Mouse (Mus musculus) adrenal gland, postnatal 36 days (tissue): ENCODE measurements around the gene Faim. TPM values are rescaled to one million over a fixed set of nuclear protein-coding genes. Genes with fewer than 3 reads are reported as not detected.
A peak's percentile ranks its signal among the peaks of the same experiment; 100 is the strongest.

Experiments used
- DNase-seq, 2 experiments: peaks; one replicate each; pipeline ENCODE4 v3.0.0; 2021; ENCODE audit warnings: mixed read lengths in 1 of 2
- long read RNA-seq, 2 experiments: library from polyadenylated mRNA; stranded (forward); transcript quantifications; one replicate each; pipeline ENCODE4 v2.0.0; 2021; ENCODE audit warnings: borderline sequencing depth in 2 of 2
- total RNA-seq, 2 experiments: library from RNA; stranded (reverse); gene quantifications; 2 replicates each; pipeline ENCODE4 v1.2.3; 2021

The Faim gene
- total RNA-seq, result 10 to 100 TPM; 18.3 to 24.9 TPM
- long read RNA-seq, experiment 1, transcript Faim-201 (5 exons, 1,019 nt), result major isoform, 58 of 61 reads
- long read RNA-seq, experiment 1, partial matches to known transcripts, result 2 of 61 reads
- long read RNA-seq, experiment 1, other reads (novel, unspliced or antisense), result 1 of 61 reads
- long read RNA-seq, experiment 2, full-length matches to known transcripts, result 16 of 17 reads
- long read RNA-seq, experiment 2, partial matches to known transcripts, result 0 of 17 reads
- long read RNA-seq, experiment 2, other reads (novel, unspliced or antisense), result 1 of 17 reads

GRCm38 (mm10) chr9:98985800-98986475 lies at the start of gene Faim:
Gene Faim (plus strand): TSS chr9:98986373.
- DNase-seq, result peak; percentile 100

- peak; percentile 13 to 32 for DNase-seq
Observed at GRCm38 (mm10) chr9:98939290-98939689, 46.9 kb upstream of the Faim start.

- peak; percentile 7 to 13 for DNase-seq
Observed at GRCm38 (mm10) chr9:98952171-98953050, 33.8 kb upstream of the Faim start.

- DNase-seq, result no peak
Observed at GRCm38 (mm10) chr9:98953291-98953690, 32.9 kb upstream of the Faim start.

- DNase-seq, result no peak
Observed at GRCm38 (mm10) chr9:98953830-98954229, 32.3 kb upstream of the Faim start.

GRCm38 (mm10) chr9:98954391-98955102 lies 31.6 kb upstream of the Faim start:
- peak; percentile 14 to 27 for DNase-seq

GRCm38 (mm10) chr9:98955103-98955715 lies 31.0 kb upstream of the Faim start, which contains the start of gene Foxl2:
Gene Foxl2 (plus strand): TSS chr9:98955288.
- peak; percentile 41 to 48 for DNase-seq

- DNase-seq, result peak; percentile 31 to 54
Observed at GRCm38 (mm10) chr9:98955716-98956224, 30.4 kb upstream of the Faim start.

GRCm38 (mm10) chr9:98956591-98957381 lies 29.4 kb upstream of the Faim start:
- peak; percentile 36 to 51 for DNase-seq

GRCm38 (mm10) chr9:98957751-98958351 lies 28.3 kb upstream of the Faim start:
- no peak for DNase-seq

GRCm38 (mm10) chr9:98958628-98959027 lies 27.5 kb upstream of the Faim start:
- no peak for DNase-seq

GRCm38 (mm10) chr9:98959851-98960250 lies 26.3 kb upstream of the Faim start:
- no peak for DNase-seq

- no peak for DNase-seq
Observed at GRCm38 (mm10) chr9:98960348-98960747, 25.8 kb upstream of the Faim start.

GRCm38 (mm10) chr9:98961591-98962477 lies 24.3 kb upstream of the Faim start:
- DNase-seq, result no peak

GRCm38 (mm10) chr9:98962478-98963142 lies 23.6 kb upstream of the Faim start:
- no peak for DNase-seq

GRCm38 (mm10) chr9:98963661-98964060 lies 22.5 kb upstream of the Faim start:
- DNase-seq, result no peak

GRCm38 (mm10) chr9:98965084-98965483 lies 21.1 kb upstream of the Faim start:
- DNase-seq, result peak; percentile 68 to 76

GRCm38 (mm10) chr9:98973101-98973521 lies 13.1 kb upstream of the Faim start:
- peak in 1 of 2 experiments; percentile 32 for DNase-seq
